Mouse (Mus musculus) liver, adult 2 months (tissue): ENCODE measurements at regions not wholly inside any gene's neighbourhood (a gene's known extent, or its start where the extent isn't known, plus 50 kb on each side); places are given as distances from the start of the nearest gene placed in this dataset.

Source experiments
- CTCF ChIP-seq: fragments of 200-500 bp; IDR thresholded peaks from 2 replicates; pipeline ENCODE4 v1.5.1; 2011; ENCODE audit warnings: low read depth, low read length, control low read depth
- POLR2A ChIP-seq: fragments of 200-500 bp; IDR thresholded peaks from 2 replicates; pipeline ENCODE4 v1.6.1; 2011; ENCODE audit warnings: low read length, control low read depth; ENCODE audit not compliant: insufficient read depth; ENCODE audit errors: extremely low read depth

GRCm38 (mm10) chr14:25112832-25113231 is 346.2 kb upstream of the Zmiz1 start:
- TF ChIP-seq CTCF, result no peak
- no peak for TF ChIP-seq POLR2A
